Mouse (Mus musculus) liver, embryonic 18 days (tissue): ENCODE results near the gene Rnf187. TPM values are rescaled to one million over a fixed set of nuclear protein-coding genes. Genes with fewer than 3 reads are reported as not detected.

Experiments used
- polyA plus RNA-seq: library from polyadenylated mRNA; depleted of rRNA; stranded (reverse); fragments of >200 nt; gene quantifications from 2 replicates; pipeline ENCODE4 v1.2.3, GENCODE M21; 2012; rRNA removed

Rnf187 gene
- 63.0 and 65.7 TPM in 2 replicates for polyA plus RNA-seq

GRCm38 (mm10) chr11:58938322-58939087 is at the start of gene Rnf187:
Gene Rnf187 (minus strand): TSS chr11:58938916.

GRCm38 (mm10) chr11:58978027-58978705 is 39.5 kb upstream of the Rnf187 start, which contains the start of gene Trim11:
Gene Trim11 (plus strand): TSS chr11:58978093.

GRCm38 (mm10) chr11:58954420-58955142 is 15.9 kb upstream of the Rnf187 start, which contains the start of the genes Hist3h2a and Trim17:
Gene Hist3h2a (plus strand): TSS chr11:58954685.
Gene Trim17 (plus strand): TSS chr11:58954685.

GRCm38 (mm10) chr11:58948542-58949479 is 10.1 kb upstream of the Rnf187 start, which contains the start of gene Hist3h2ba:
Gene Hist3h2ba (plus strand): TSS chr11:58948920.

GRCm38 (mm10) chr11:58917745-58918366 is 20.9 kb downstream of the Rnf187 start, which contains the start of gene Btnl10:
Gene Btnl10 (plus strand): TSS chr11:58917908.

GRCm38 (mm10) chr11:58903511-58904409 is 35.0 kb downstream of the Rnf187 start, which contains the start of gene Zfp39:
Gene Zfp39 (minus strand): TSS chr11:58904225.

Other genes with a start within 250 kb of the Rnf187 start
- not detected in 2 replicates for gene Olfr319, start 239.8 kb downstream of the Rnf187 start, polyA plus RNA-seq
- not detected in 2 replicates for gene Olfr318, start 214.9 kb downstream of the Rnf187 start, polyA plus RNA-seq
- not detected in 2 replicates for gene Olfr317, start 199.7 kb downstream of the Rnf187 start, polyA plus RNA-seq
- gene Olfr316, start 186.2 kb downstream of the Rnf187 start, polyA plus RNA-seq = not detected in 2 replicates
- gene Olfr315, start 165.7 kb downstream of the Rnf187 start, polyA plus RNA-seq = not detected in 2 replicates
- gene Olfr314, start 156.0 kb downstream of the Rnf187 start, polyA plus RNA-seq = not detected in 2 replicates
- gene Fam183b, start 137.0 kb downstream of the Rnf187 start, polyA plus RNA-seq = 0.15 TPM in 1 of 2 replicates, not detected in the other
- not detected in 2 replicates for gene Olfr313, start 123.9 kb downstream of the Rnf187 start, polyA plus RNA-seq
- not detected in 2 replicates for gene Olfr312, start 109.7 kb downstream of the Rnf187 start, polyA plus RNA-seq
- gene Olfr311, start 99.7 kb downstream of the Rnf187 start, polyA plus RNA-seq = not detected in 2 replicates
- gene Gm12258, start 91.8 kb downstream of the Rnf187 start, polyA plus RNA-seq = 2.5 and 2.7 TPM in 2 replicates
- gene 2810021J22Rik, start 71.7 kb downstream of the Rnf187 start, polyA plus RNA-seq = 1.0 and 1.3 TPM in 2 replicates
- gene Zfp39, start 34.7 kb downstream of the Rnf187 start, polyA plus RNA-seq = 2.9 and 3.0 TPM in 2 replicates
- gene Btnl10, start 21.0 kb downstream of the Rnf187 start, polyA plus RNA-seq = 13.5 and 14.6 TPM in 2 replicates
- gene Hist3h2ba, start 10.0 kb upstream of the Rnf187 start, polyA plus RNA-seq = 15.6 and 26.7 TPM in 2 replicates
- 14.0 and 22.7 TPM in 2 replicates for gene Hist3h2a, start 15.8 kb upstream of the Rnf187 start, polyA plus RNA-seq
- gene Trim17, start 15.8 kb upstream of the Rnf187 start, polyA plus RNA-seq = 0.04 and 0.08 TPM in 2 replicates
- gene Trim11, start 39.2 kb upstream of the Rnf187 start, polyA plus RNA-seq = 9.3 and 11.3 TPM in 2 replicates
- 0.66 and 0.73 TPM in 2 replicates for gene Obscn, start 197.5 kb upstream of the Rnf187 start, polyA plus RNA-seq
- gene Iba57, start 224.8 kb upstream of the Rnf187 start, polyA plus RNA-seq = 5.3 and 5.9 TPM in 2 replicates
- 0.28 and 0.41 TPM in 2 replicates for gene Gjc2, start 244.3 kb upstream of the Rnf187 start, polyA plus RNA-seq